Mouse (Mus musculus) spleen, postnatal 4 days (tissue): ENCODE measurements around the gene Plxna4.
A peak's percentile ranks its signal among the peaks of the same experiment; 100 is the strongest.

Experiments used
- DNase-seq, 2 experiments: peaks; one replicate each; pipeline ENCODE4 v3.0.0; 2022; ENCODE audit warnings: low spot score in 2 of 2

Plxna4 gene

GRCm38 (mm10) chr6:32167725-32168124 is 420.3 kb downstream of the Plxna4 start:
- DNase-seq, result no peak

- DNase-seq, result no peak
Observed at GRCm38 (mm10) chr6:32160370-32160769, 427.6 kb downstream of the Plxna4 start.

- no peak for DNase-seq
Observed at GRCm38 (mm10) chr6:32159931-32160330, 428.1 kb downstream of the Plxna4 start.

- DNase-seq, result no peak
Observed at GRCm38 (mm10) chr6:32158347-32158746, 429.6 kb downstream of the Plxna4 start.

DNA sequence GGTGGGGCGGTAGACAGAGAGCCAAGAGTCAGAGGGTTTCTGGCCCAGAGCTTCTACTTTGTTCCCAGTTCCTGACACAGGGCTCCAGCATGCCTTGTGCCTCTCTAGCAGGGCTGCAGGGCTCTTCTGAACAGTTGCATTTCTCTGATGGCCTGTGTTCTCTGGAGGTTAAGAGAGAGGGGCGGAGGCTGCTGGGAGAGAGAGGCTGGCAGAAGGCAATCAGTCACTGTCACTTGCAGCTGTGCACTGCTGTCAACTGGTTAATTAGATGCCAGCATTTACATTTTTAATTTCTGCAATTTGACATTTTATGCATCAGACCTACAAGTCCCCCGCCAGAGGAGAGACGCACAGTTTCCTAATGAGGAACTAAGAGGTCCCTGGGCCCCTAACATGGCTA is 434.8 kb downstream of the Plxna4 start:
- no peak for DNase-seq

DNA sequence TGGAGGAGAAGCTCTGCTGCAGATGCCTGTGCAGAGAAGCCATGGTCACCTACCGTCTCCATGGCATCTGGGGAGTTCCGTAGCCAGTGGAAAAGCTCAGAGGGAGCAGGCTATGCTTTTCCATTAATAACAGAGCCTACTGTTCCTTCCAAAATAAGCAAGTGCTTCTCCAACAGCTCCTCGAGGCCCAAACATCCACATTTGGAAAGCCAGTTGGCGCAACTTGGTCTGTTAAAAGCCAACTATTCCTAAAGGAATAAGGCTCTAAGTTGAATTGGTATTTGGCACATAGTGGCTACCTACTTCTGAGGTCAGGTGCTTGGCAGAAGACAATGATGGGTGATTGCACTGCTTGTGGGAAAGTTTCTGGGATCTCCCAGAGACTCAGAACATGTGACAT is 437.2 kb downstream of the Plxna4 start:
- DNase-seq, result peak in 1 of 2 experiments; percentile 47

GRCm38 (mm10) chr6:32144771-32145170 is 443.2 kb downstream of the Plxna4 start:
- DNase-seq, result no peak

DNA sequence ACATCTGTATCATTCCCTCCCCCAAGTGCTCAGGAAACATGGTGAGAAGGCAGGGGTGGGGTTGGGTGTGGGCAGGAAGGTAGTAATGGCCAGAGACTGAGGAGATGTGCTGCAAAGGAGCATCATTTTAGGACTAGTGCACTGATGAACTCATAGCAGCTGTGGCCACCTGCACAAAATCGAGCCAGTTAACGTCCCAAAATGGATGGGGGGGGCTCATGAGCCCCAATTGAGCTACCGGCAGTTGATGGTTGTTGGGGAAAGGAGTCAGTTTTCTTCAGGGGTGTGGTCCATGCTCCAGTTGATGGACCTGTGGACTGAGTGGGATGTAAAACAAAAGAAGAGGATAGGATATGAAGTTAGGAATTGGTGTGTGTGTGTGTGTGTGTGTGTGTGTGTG is 448.5 kb downstream of the Plxna4 start:
- DNase-seq, result no peak

GRCm38 (mm10) chr6:32126914-32127313 is 461.1 kb downstream of the Plxna4 start:
- no peak for DNase-seq

DNA sequence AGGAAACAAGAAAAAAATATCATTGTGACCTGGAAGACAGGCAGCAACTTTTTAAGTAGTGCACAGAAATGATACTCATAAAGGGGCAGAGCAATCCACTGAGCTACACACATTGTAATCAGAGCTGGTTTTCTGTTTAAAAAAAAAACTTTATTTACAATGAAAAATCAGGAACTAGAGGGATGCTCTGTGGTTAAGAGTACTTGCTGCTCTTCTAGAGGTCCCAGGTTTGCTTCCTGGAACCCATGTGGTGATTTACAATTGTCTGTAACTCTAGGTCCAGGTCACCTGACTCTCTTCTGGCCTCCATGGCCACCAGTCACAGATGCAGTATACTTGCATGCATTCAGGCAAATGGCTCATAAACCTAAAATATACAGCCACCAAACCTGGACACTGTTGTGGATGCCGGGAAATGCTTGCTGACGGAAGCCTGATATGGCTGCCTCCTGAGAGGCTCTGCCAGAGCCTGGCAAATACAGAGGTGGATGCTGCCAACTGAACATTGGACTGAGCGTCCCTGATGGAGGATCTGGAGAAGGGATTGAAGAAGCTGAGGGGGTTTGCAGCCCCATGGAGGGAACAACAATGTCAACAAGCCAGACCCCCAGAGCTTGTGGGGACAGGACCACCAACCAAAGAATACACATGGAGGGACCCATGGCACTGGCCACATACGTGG is 465.3 kb downstream of the Plxna4 start:
- no peak for DNase-seq

DNA sequence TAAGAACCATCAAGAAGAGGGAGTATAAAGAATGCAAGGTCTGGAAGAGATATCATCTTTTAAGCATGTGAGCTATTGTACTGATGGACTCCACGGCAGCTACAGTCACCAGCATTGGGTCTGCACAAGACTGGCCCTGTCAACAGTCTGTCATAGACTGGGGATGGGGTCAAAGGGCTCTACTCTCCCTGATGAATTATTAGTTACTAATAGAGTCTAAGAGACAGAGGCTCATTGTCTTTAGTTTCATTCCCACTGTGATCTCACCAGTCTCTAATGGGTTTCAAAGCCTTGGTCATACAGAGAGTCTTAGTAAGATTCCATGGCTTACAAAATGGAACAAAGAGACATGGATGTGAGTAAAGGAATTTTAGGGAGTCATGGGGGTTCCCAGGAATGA is 467.1 kb downstream of the Plxna4 start:
- no peak for DNase-seq

GRCm38 (mm10) chr6:32109207-32109606 is 478.8 kb downstream of the Plxna4 start:
- DNase-seq, result no peak

GRCm38 (mm10) chr6:32105547-32106275 is 482.3 kb downstream of the Plxna4 start:
- DNase-seq, result no peak
